In the genomic region with DNA sequence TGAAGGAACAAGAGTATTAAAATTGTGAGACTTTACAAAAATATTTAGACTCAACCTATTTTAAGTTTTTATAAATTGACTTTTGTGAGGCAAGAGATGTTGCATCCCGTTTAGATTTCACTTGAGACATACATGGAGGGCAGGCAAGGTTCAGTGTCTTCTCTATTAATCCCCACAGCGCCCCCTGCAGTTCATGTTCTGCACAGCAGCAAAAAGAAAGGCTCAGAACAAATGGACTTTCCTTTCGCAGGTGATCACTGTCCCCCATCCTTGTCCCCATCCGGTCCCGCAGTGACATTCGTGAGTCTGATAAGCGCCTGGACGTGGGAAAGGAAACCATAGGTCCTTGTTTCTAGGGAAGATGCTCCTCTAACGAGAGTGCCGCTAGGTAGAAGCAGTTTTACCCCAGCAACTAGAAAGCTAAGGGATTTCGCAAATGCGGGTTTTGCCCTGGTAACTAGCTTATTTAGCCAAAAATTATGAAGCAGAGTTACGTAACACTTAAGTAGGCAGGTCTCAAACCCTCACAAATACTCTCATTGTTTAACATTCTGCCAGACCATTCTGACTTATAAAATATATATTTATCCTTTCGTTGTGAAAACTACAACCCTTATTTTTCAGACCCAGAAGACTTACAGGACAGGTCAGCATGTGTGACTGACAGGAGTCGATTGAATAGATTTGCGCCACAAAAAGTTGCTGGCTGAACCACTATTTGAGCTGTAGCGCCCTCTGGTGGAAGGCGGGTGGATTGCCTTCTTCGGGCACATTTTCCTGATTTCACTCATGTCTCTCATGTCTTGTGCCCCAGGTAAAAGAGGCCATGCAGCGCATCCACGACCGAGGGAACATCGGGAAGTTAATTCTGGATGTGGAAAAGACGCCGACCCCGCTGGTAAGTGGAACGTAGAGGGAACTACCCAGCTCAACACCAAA, we compare ENCODE assay signal across 9 mouse cellular contexts. TPM values are rescaled to one million over a fixed set of nuclear protein-coding genes. Genes with fewer than 3 reads are reported as not detected.
DNase-seq lines count a peak whose midpoint lies in the region; ATAC-seq and TF ChIP-seq lines count a peak whose summit lies in the region.
"Had no signal": no experiment of that assay in that cellular context is flagged by ENCODE, and none has a peak within 500 bp of the region (broad histone marks: within the 10 kb centered on the region; RNA-seq: fewer than 3 reads in every experiment).

No protein-coding gene starts in this region.

- no peak for ATAC-seq in heart, embryonic 13.5 days (ENCODE audit: extremely low read depth, insufficient number of reproducible peaks, low FRiP score, low TSS enrichment)
- no peak for ATAC-seq in liver, embryonic 16.5 days (ENCODE audit: low read depth)
- ATAC-seq in neural tube, embryonic 15.5 days (ENCODE audit: low FRiP score): peak; percentile 53; the same call in 1 of the 2 replicates

- peak; percentile 63 for DNase-seq in CD4-positive helper T cell, adult 2 months (ENCODE audit: low read depth, low spot score)
- DNase-seq in fibroblast of lung, adult 2 months (ENCODE audit: low read depth): peak; percentile 28
- DNase-seq in kidney, postnatal 36 days: peak; percentile 53 to 82
- peak; percentile 75 for DNase-seq in testis, postnatal 14 days (ENCODE audit: low spot score)

- no peaks in the 10 kb centered on the region for H3K9me3 ChIP-seq in heart, embryonic 13.5 days
- no peaks in the 10 kb centered on the region for H3K9me3 ChIP-seq in liver, embryonic 16.5 days (replicated peaks; ENCODE audit: control insufficient read depth, low read length)
- H3K9me3 ChIP-seq in neural tube, embryonic 15.5 days (replicated peaks): no peaks in the 10 kb centered on the region
- H3K9me3 ChIP-seq: embryonic facial prominence, embryonic 15.5 days had no signal

- H3K9ac ChIP-seq in heart, embryonic 13.5 days: peak overlapping the region; percentile 21; the same call in 1 of the 2 replicates
- no peak overlapping the region for H3K9ac ChIP-seq in liver, embryonic 16.5 days (ENCODE audit: low read depth, low read length)
- no peak overlapping the region for H3K9ac ChIP-seq in neural tube, embryonic 15.5 days (replicated peaks)
- H3K9ac ChIP-seq: embryonic facial prominence, embryonic 15.5 days had no signal

- H3K4me1 ChIP-seq in bone marrow macrophage, adult 2 months (ENCODE audit: control insufficient read depth, insufficient read depth, low read length): no peaks in the 10 kb centered on the region
- H3K4me1 ChIP-seq in heart, embryonic 13.5 days: peaks cover 3% of the 10 kb centered on the region; the same call in 1 of the 2 replicates
- no peaks in the 10 kb centered on the region for H3K4me1 ChIP-seq in liver, embryonic 16.5 days (ENCODE audit: control insufficient read depth, low read depth, low read length)
- peaks cover 11% of the 10 kb centered on the region for H3K4me1 ChIP-seq in neural tube, embryonic 15.5 days
- H3K4me1 ChIP-seq: embryonic facial prominence, embryonic 15.5 days had no signal

- no peak for TF ChIP-seq POLR2A in bone marrow macrophage, adult 2 months (IDR thresholded peaks at IDR 0.05; ENCODE audit: borderline replicate concordance, low read depth, low read length)

- H3K27me3 ChIP-seq in heart, embryonic 13.5 days (replicated peaks): no peaks in the 10 kb centered on the region
- H3K27me3 ChIP-seq in liver, embryonic 16.5 days (ENCODE audit: control insufficient read depth, insufficient read depth, low read depth, low read length): no peaks in the 10 kb centered on the region
- no peaks in the 10 kb centered on the region for H3K27me3 ChIP-seq in neural tube, embryonic 15.5 days (replicated peaks)
- H3K27me3 ChIP-seq: embryonic facial prominence, embryonic 15.5 days had no signal

- peak overlapping the region; percentile 51 for H3K4me2 ChIP-seq in heart, embryonic 13.5 days
- 0 out of 2 replicates have a peak overlapping the region, but pooled peaks have one; percentile 13 for H3K4me2 ChIP-seq in liver, embryonic 16.5 days (ENCODE audit: low read depth, low read length)
- peak overlapping the region; percentile 40 for H3K4me2 ChIP-seq in neural tube, embryonic 15.5 days
- H3K4me2 ChIP-seq: embryonic facial prominence, embryonic 15.5 days had no signal

- TF ChIP-seq CTCF in bone marrow macrophage, adult 2 months (IDR thresholded peaks at IDR 0.05; ENCODE audit: low read depth, low read length): peak; percentile 89

- H3K36me3 ChIP-seq in heart, embryonic 13.5 days: no peaks in the 10 kb centered on the region
- H3K36me3 ChIP-seq in liver, embryonic 16.5 days (ENCODE audit: control insufficient read depth, insufficient read depth): no peaks in the 10 kb centered on the region
- H3K36me3 ChIP-seq in neural tube, embryonic 15.5 days: peaks cover 12% of the 10 kb centered on the region
- H3K36me3 ChIP-seq: embryonic facial prominence, embryonic 15.5 days had no signal

- H3K27ac ChIP-seq in bone marrow macrophage, adult 2 months (ENCODE audit: insufficient read depth, low read depth, low read length): no peak overlapping the region
- no peak overlapping the region for H3K27ac ChIP-seq in heart, embryonic 13.5 days (replicated peaks)
- no peak overlapping the region for H3K27ac ChIP-seq in liver, embryonic 16.5 days (ENCODE audit: low read length)
- peak overlapping the region; percentile 78 for H3K27ac ChIP-seq in neural tube, embryonic 15.5 days (replicated peaks)
- H3K27ac ChIP-seq: embryonic facial prominence, embryonic 15.5 days had no signal

- H3K4me3 ChIP-seq in bone marrow macrophage, adult 2 months (ENCODE audit: insufficient read depth, low read length): no peak overlapping the region
- H3K4me3 ChIP-seq in heart, embryonic 13.5 days: peak overlapping the region; percentile 16
- H3K4me3 ChIP-seq in liver, embryonic 16.5 days (ENCODE audit: low read depth, low read length): no peak overlapping the region
- H3K4me3 ChIP-seq in neural tube, embryonic 15.5 days (replicated peaks): no peak overlapping the region
- H3K4me3 ChIP-seq: embryonic facial prominence, embryonic 15.5 days had no signal

- WGBS in heart, embryonic 13.5 days: 29% methylated on average over 27 of the region's 27 CpGs
- WGBS in liver, embryonic 16.5 days (ENCODE audit: insufficient replicate concordance): 27% methylated on average over 27 of the region's 27 CpGs
- 39% methylated on average over 27 of the region's 27 CpGs for WGBS in neural tube, embryonic 15.5 days

RNA-seq across cellular contexts. Expression of a gene that starts 48.6 kb away (rescaled TPM):
- not detected in 2 replicates for polyA plus RNA-seq in bone marrow macrophage, adult 2 months (2012; ENCODE audit: insufficient read depth, insufficient read length, missing spikeins)
- not detected in 2 replicates for polyA plus RNA-seq in heart, embryonic 13.5 days (2015; fragmentation: Nextera tagmentation; extraction: Ambion mirVana)
- polyA plus RNA-seq in liver, embryonic 16.5 days (2015; fragmentation: Nextera tagmentation; extraction: Ambion mirVana): not detected in 2 replicates
- polyA plus RNA-seq in neural tube, embryonic 15.5 days (2015; fragmentation: Nextera tagmentation; extraction: Ambion mirVana): 0.56 TPM in 1 of 2 replicates, not detected in the other
